Mouse (Mus musculus) ovary, adult 18-20 months (tissue): ENCODE measurements around the gene Fcgr3.
"Not testable (repeated sequence)": the region's sequence is repeated elsewhere in the genome, so short reads cannot be mapped to it uniquely, and the experiment has no call there.

Experiments
- DNase-seq: peaks from one replicate; pipeline ENCODE4 v3.0.0; 2022; ENCODE audit warnings: low spot score, mixed read lengths

The Fcgr3 gene

DNA sequence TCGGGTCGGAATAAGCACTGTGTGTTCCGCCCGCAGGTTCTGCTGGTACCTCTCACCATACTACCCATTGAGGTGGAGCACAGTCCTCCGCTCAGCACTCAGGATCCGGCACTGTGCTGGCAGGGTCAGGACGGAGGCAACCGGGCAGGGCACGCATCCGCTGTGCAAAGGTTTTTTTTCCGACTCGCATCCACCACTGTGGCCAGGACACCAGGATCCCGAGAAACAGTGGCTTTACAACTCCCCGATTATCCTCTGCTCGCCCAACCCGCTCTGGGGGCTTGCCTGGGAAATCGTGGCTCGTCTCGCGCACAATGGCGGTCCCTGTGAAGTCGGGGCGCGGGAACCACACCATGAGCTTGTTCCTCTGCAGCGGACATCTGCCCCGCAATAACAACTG, 21.0 kb upstream of the Fcgr3 start:
- DNase-seq = no peak

DNA sequence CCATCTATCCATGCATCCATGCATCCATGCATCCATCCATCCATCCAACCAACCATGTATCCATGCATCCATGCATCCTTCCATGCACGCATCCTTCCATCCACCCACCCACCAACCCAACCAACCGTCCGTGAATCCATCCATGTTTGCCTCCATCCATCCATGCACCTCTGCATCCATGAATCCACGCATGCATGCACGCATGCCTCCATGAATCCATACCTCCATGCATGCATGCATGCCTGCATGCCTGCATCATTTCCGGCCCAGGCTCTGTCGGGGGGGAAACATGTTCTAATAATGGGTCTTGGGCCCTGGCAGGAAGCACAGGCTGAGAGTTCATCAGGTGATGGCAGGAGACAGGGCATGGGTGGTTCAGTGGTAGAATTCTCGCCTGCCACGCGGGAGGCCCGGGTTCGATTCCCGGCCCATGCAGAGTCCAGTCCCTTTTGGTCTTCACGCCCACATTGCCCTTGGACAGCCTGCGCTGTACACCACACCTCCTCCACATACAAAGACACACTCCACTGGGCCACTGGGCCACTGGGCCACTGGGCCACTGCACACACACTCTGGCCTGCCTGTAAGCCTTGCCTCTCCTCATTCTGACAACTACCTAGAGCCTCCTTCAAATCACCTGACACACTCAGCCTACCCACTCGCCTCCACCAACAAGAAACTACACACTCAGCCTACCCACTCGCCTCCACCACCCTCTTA, 16.9 kb upstream of the Fcgr3 start:
- DNase-seq = not testable (repeated sequence)

DNA sequence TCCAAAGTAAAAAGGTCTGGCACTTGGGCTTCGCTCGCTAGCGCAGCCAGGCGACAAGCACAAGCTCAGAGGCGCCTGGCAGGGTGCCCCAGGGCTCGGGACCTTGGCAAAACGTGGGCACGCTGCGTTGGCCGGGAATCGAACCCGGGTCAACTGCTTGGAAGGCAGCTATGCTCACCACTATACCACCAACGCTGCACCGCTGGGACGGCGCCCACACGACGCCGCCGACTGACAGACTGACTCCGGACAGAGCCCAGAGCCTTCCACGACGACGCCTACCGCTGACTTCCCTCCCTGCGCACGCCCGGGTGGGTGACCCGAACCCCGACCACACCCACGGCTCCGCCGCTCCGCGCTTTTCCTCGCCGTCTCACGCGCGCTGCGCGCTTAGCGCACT, 15.1 kb upstream of the Fcgr3 start:
- not testable (repeated sequence) for DNase-seq

DNA sequence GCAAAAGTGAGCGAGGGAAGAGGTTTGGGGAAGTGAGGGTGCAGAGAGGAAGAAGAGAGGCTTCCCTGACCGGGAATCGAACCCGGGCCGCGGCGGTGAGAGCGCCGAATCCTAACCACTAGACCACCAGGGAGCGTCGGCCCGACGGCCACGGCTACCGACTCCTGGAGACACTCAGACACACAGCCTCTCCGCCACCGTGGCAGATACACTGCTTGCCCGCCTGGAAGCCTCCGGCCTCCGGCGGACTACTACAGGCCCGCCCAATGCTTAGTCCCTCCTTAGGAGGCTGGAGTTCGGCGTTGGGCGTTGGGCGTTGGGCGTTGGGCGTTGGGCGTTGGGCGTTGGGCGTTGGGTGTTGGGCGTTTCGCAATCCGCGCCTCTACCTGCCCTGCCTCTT, 14.6 kb upstream of the Fcgr3 start:
- not testable (repeated sequence) for DNase-seq

DNA sequence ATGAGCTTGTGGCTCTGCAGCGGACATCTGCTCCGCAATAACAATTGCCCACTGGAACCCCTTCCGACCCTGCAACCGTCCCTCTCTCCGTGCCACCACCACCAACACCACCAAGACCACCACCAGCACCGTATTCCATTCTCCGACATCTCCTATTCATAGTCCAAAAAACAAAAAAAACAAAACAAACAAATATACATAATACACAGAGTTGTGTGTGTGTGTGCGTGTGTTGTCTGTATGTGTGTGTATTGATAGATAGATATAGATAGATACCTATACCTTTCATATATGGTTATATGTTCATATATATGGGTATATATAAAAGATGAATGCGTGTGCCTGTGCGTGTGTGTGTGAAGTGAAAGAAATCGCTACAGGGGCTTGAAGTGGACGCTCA, 13.7 kb upstream of the Fcgr3 start:
- DNase-seq = not testable (repeated sequence)

DNA sequence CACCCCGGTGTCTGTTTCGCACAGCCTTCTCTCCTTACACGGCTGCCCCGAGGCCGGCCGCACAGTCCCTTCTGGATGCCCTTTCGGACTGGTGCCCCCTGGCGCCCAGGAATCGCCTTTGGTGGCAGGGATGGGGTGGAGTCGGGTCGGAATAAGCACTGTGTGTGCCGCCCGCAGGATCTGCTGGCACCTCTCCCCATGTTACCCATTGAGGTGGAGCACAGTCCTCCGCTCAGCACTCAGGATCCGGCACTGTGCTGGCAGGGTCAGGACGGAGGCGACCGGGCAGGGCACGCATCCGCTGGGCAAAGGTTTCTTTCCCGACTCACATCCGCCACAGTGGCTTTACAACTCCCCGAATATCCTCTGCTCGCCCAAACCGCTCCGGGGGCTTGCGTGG, 13.2 kb upstream of the Fcgr3 start:
- peak; percentile 44 for DNase-seq

DNA sequence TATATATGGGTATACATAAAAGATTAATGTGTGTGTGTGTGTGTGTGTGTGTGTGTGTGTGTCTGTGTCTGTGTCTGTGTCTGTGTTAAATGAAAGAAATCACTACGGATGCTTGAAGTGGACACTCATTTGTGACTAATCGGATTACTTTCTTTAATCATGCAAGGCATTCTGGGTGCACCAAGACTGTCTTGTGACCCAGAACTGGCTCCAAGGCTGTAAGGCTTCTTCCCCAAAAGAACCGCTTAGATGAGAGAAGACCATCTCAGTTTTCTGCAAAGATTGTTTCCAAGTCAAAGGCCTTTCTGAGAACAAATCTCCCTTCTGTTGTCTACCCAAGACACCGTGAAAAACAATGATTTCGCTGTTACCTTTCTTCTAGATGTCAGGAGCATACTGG, 12.5 kb upstream of the Fcgr3 start:
- not testable (repeated sequence) for DNase-seq

DNA sequence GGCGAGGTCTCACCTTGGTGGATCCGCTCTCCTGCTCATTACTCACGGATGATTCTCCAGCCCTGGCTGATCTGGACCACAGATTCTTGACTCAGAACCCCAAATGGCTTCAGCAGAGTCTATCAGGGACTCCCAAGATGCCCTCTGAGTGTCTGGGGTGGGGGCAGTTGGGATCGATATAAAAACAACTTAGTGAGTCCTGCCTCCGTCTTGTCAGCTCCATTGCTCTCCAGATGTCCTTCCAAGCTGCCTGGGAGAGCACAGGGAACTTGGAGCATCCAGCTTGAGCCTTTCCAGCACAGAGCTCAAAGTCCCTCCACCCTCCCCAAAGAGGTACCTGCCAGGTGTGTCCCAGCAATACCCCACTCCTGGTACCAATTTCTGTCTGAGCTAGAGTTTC, 11.4 kb upstream of the Fcgr3 start:
- not testable (repeated sequence) for DNase-seq

DNA sequence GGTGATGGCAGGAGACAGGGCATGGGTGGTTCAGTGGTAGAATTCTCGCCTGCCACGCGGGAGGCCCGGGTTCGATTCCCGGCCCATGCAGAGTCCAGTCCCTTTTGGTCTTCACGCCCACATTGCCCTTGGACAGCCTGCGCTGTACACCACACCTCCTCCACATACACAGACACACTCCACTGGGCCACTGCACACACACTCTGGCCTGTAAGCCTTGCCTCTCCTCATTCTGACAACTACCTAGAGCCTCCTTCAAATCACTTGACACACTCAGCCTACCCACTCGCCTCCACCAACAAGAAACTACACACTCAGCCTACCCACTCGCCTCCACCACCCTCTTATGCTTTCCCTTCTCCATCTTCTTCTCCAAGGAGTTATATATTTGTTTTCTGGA, 9.5 kb upstream of the Fcgr3 start:
- not testable (repeated sequence) for DNase-seq

DNA sequence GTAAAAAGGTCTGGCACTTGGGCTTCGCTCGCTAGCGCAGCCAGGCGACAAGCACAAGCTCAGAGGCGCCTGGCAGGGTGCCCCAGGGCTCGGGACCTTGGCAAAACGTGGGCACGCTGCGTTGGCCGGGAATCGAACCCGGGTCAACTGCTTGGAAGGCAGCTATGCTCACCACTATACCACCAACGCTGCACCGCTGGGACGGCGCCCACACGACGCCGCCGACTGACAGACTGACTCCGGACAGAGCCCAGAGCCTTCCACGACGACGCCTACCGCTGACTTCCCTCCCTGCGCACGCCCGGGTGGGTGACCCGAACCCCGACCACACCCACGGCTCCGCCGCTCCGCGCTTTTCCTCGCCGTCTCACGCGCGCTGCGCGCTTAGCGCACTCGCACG, 7.5 kb upstream of the Fcgr3 start:
- not testable (repeated sequence) for DNase-seq

DNA sequence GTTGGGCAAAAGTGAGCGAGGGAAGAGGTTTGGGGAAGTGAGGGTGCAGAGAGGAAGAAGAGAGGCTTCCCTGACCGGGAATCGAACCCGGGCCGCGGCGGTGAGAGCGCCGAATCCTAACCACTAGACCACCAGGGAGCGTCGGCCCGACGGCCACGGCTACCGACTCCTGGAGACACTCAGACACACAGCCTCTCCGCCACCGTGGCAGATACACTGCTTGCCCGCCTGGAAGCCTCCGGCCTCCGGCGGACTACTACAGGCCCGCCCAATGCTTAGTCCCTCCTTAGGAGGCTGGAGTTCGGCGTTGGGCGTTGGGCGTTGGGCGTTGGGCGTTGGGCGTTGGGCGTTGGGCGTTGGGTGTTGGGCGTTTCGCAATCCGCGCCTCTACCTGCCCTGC, 7.0 kb upstream of the Fcgr3 start:
- DNase-seq = not testable (repeated sequence)

DNA sequence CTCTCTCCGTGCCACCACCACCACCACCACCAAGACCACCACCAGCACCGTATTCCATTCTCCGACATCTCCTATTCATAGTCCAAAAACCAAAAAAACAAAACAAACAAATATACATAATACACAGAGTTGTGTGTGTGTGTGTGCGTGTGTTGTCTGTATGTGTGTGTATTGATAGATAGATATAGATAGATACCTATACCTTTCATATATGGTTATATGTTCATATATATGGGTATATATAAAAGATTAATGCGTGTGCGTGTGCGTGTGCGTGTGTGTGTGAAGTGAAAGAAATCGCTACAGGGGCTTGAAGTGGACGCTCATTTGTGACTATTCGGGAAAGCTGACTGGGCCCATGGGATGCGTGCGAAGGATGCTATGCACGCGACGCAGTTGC, 6.1 kb upstream of the Fcgr3 start:
- not testable (repeated sequence) for DNase-seq

DNA sequence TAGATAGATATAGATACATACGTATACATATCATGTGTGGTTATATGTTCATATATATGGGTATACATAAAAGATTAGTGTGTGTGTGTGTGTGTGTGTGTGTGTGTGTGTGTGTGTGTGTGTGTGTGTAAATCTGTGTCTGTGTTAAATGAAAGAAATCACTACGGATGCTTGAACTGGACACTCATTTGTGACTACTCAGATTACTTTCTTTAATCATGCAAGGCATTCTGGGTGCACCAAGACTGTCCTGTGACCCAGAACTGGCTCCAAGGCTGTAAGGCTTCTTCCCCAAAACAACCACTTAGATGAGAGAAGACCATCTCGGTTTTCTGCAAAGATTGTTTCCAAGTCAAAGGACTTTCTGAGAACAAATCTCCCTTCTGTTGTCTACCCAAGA, 4.8 kb upstream of the Fcgr3 start:
- DNase-seq = not testable (repeated sequence)

DNA sequence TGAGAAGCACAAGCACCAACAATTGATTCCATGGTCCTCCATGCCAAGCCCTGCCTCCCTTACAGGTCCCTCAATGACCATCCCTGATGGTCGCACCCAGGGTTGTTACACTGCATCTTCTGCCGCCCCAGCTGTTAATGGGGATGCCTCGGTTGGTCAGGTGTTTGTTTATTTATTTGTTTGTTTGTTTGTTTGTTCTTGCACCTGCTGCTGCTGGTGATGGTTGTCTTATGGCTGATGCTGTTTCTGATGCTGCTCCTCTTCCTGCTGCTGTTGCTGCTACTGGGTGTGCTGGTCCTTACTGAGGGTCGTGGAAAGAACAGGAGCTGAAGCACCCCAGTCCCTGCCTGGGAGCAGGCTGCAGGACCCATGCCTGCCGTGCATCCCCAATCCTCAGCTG, 3.2 kb upstream of the Fcgr3 start:
- DNase-seq = not testable (repeated sequence)

DNA sequence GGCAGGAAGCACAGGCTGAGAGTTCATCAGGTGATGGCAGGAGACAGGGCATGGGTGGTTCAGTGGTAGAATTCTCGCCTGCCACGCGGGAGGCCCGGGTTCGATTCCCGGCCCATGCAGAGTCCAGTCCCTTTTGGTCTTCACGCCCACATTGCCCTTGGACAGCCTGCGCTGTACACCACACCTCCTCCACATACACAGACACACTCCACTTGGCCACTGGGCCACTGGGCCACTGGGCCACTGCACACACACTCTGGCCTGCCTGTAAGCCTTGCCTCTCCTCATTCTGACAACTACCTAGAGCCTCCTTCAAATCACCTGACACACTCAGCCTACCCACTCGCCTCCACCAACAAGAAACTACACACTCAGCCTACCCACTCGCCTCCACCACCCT, 1.8 kb upstream of the Fcgr3 start:
- DNase-seq = not testable (repeated sequence)

DNA sequence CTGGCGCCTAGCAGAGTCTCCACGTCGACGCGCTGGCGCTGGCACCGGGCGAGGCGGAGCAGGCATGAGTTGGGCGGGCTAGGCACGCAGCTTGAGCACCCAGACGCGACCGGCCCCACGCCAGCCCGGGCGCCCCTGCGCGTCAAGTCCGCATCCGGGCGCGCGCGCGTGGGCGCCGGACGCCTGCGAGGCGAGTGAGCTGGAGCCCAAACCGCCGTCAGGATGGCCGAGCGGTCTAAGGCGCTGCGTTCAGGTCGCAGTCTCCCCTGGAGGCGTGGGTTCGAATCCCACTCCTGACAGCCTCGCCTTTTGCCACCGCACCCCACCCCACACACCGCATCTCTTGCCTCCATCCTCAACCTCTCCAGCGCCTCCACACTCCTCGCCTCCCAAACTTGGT, 1.0 kb upstream of the Fcgr3 start:
- DNase-seq = not testable (repeated sequence)

DNA sequence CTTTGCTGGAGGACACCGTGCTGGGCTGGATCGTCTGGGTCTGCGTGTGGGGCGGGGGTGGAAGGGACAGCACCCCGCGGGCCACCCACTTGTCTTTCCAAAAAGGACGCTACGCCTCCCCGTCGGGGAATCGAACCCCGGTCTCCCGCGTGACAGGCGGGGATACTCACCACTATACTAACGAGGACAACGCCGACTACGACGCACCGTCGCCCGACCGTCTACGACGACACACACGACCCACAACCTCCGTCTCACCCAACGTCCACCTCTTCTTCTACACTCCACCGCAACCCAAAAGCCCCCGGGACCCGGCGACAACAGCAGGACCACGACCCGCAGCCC, 480 bp upstream of the Fcgr3 start:
- not testable (repeated sequence) for DNase-seq

DNA sequence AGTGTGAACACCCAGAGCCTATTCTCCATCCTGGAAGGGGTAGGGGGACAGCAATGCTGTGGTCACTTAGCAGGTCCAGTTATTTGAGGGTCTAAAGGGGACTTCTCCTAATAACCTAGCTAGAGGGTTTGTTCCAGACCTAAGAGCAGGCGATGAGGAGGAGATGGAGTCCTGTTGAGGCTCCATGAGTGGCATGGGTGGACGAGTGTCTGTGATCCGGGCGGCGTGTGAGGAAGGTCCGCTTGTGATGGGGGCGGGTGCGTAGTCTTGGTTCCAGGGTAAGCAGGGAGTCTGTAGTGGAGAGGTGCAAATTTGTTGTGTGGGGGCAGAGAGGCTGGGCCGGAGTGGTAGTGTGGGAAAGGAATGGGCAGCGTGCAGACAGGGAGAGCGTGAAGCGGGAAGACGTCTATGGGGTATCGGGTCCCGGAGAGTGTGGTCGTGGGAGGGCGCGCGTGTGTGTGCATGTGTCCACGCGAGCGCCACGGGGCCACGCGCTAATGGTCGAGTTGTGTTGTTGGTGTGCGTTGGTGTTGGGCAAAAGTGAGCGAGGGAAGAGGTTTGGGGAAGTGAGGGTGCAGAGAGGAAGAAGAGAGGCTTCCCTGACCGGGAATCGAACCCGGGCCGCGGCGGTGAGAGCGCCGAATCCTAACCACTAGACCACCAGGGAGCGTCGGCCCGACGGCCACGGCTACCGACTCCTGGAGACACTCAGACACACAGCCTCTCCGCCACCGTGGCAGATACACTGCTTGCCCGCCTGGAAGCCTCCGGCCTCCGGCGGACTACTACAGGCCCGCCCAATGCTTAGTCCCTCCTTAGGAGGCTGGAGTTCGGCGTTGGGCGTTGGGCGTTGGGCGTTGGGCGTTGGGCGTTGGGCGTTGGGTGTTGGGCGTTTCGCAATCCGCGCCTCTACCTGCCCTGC, 905 bp downstream of the Fcgr3 start:
- DNase-seq = peak; percentile 32

DNA sequence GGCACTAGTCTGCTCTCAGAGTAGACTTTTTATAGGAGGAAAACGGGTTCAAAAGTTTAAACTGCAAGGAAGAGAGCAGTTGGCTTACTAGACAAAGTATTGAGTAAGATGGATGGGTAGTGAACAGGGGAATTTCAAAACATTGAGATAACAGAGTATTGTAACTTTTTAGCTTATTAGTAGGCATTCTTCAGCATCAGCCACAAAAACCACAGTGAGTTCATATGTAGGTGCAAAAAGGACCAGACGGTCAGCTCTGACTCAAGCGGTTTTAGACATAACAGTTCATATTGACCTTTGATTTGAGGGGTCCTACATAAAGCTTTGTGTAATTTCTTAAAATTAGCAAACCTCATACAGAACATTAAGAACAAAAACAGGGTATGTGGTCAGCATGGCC, 3.2 kb downstream of the Fcgr3 start:
- no peak for DNase-seq

DNA sequence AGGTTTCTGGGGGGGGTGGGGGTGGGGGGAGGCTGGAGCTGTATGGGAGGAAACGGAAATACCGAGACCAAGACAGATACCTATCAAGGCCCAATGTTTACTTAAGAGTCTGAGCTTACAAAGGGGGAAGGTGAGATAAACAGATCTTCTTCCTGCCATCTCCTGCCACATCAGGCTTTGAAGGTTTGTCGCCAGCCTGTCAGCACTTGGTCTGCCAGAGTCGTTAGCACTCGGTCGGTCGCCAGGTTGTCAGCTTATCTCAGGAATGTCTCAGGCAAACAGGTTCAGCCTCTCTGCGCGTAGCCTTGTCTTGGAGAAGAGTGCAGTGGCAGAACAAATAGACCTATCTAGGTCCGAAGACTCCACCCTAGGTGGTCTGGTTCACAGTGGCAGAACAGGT, 4.3 kb downstream of the Fcgr3 start:
- DNase-seq = no peak

DNA sequence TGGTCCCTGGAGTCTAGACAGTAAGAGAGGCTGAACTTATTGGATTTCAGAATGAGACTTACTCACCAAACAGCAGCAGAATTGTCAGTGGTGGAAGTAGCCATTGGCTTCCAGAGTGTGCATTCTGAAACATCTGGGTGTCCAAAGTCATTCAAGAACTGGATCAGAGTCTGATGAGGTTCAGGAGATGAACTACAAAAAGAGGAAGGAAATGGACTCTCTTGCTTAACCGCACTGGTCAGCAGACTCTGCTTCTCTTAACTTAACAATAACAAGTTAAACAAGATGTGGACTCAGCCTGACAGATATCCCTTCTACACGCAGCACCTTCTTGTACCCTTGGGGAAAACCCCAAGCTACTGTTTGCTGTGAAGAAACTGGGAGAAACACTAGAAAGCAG, 5.5 kb downstream of the Fcgr3 start:
- DNase-seq = no peak

DNA sequence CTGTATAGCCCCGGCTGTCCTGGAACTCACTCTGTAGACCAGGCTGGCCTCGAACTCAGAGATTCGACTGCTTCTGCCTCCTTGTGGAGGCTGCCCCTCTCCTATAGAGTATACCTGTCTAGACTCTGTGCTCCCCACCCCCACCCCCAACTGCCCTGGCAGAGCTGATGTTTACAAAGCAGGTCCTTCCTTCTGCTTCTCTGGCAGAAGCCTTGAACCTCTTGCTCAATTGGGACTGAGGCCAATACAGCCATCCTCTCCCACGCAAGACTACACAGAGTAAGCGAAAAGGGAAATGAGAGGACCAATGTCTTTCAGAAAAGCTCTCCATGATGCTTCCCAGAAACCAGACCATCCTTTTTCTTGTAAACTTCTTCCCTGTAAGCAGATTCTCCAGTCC, 7.5 kb downstream of the Fcgr3 start:
- DNase-seq = peak; percentile 45

DNA sequence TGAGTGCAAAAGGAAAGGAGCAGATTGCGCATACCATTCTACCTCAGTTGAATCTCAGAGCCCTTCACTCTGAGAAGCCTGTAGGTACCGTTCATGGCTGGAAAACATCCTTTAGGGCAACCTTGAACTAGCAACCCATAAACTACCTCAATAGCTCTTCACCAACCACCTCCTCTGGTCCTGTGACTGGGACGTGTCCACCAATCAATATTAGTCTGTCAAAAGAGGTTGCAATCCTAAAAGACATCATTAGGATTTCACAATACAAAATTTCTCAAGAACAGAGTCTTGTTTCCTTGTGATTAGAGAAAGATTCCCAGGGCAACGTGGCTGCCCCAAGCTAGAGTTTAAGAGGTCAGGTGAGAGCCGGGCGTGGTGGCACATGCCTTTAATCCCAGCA, 11.4 kb downstream of the Fcgr3 start:
- DNase-seq = no peak
